Mouse (Mus musculus) erythroblast, embryonic 14.5 days (primary cell): ENCODE data around the gene Srgap1.

Experiments used
- GATA1 ChIP-seq: IDR thresholded peaks from 2 replicates; pipeline ENCODE4 v1.6.1; 2012; ENCODE audit warnings: low read length, inconsistent platforms, mixed read lengths
- TAL1 ChIP-seq: IDR thresholded peaks from 3 replicates; pipeline ENCODE4 v1.6.1; 2012; ENCODE audit warnings: low read length, inconsistent platforms, mixed read lengths

DNA sequence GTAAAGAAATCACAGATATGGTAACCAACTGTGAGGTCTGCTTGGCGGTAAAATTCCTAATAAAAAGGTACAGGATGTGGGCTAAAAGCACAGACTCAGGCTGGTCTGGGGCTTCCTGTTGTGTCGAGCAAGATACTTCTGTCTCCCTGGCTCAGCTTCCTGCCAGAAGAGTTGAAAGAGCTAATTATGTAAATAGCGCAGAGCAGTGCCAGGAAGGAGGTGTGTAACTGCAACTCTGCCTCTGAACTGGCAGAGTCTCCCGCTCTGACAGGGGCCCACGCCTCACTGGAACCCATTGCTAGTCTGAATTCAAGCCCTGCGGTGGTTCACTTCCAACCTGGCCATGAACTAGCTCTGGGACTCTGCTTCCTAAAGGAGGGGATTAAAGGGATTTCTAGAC lies 160.3 kb downstream of the Srgap1 start:
- TF ChIP-seq GATA1 (no peak), TAL1 (no peak)
